Mouse (Mus musculus) stomach, embryonic 16.5 days (tissue): ENCODE measurements around the gene Hesx1. TPM values are rescaled to one million over a fixed set of nuclear protein-coding genes. Genes with fewer than 3 reads are reported as not detected.

Experiments
- ATAC-seq: fragments of 200-750 bp; cut with Nextera tagmentation; 2 replicates; pipeline ENCODE4 v1.8.0; 2017; ENCODE audit warnings: moderate number of reproducible peaks, moderate TSS enrichment; ENCODE audit not compliant: insufficient read depth, low FRiP score
- H3K27ac ChIP-seq: fragments of 300-500 bp; sonication (generic); 2 replicates; pipeline ENCODE4 v1.5.1; 2014; ENCODE audit warnings: low read length
- H3K27me3 ChIP-seq: fragments of 300-500 bp; sonication (generic); 2 replicates; pipeline ENCODE4 v1.6.1; 2014; ENCODE audit warnings: low read length, control low read depth, mixed read lengths; ENCODE audit not compliant: control insufficient read depth, insufficient read depth
- H3K36me3 ChIP-seq: fragments of 300-500 bp; sonication (generic); 2 replicates; pipeline ENCODE4 v1.6.1; 2014; ENCODE audit warnings: low read length; ENCODE audit not compliant: control insufficient read depth, insufficient read depth
- H3K4me1 ChIP-seq: fragments of 300-500 bp; sonication (generic); 2 replicates; pipeline ENCODE4 v1.6.1; 2014; ENCODE audit warnings: low read length, control low read depth, mixed read lengths; ENCODE audit not compliant: control insufficient read depth, insufficient read depth
- H3K4me2 ChIP-seq: fragments of 300-500 bp; sonication (generic); 2 replicates; pipeline ENCODE4 v1.6.1; 2014; ENCODE audit warnings: low read depth, low read length, mixed read lengths
- H3K4me3 ChIP-seq: fragments of 300-500 bp; sonication (generic); replicated peaks from 2 replicates; pipeline ENCODE4 v1.5.1; 2014; ENCODE audit warnings: mild to moderate bottlenecking, low read length
- H3K9ac ChIP-seq: fragments of 300-500 bp; sonication (generic); 2 replicates; pipeline ENCODE4 v1.6.1; 2014; ENCODE audit warnings: low read length
- H3K9me3 ChIP-seq: fragments of 300-500 bp; sonication (generic); replicated peaks from 2 replicates; pipeline ENCODE4 v1.6.1; 2016; ENCODE audit warnings: low read length, control low read depth; ENCODE audit not compliant: control insufficient read depth
- WGBS: fragments of 180-500 bp; shearing (Covaris S2); extraction: QIAGEN DNeasy Blood & Tissue Kit; methylation state at CpG from one replicate; pipeline ENCODE4 v1.1.7; 2014; 5-methylcytosine and 5-hydroxymethylcytosine counted together
- polyA plus RNA-seq: library from polyadenylated mRNA; unstranded; fragments of >200 nt; fragmentation: Nextera tagmentation; extraction: Ambion mirVana; gene quantifications from 2 replicates; pipeline ENCODE4 v1.2.1, GENCODE M21; 2015

The Hesx1 gene
- polyA plus RNA-seq, 1 experiment from 2014 or later = 0.62 TPM

- Histone ChIP-seq H3K27ac (no peak overlapping the region), H3K9me3 (no peaks in the 10 kb centered on the region), H3K27me3 (no peaks in the 10 kb centered on the region), H3K4me3 (no peak overlapping the region), H3K4me2 (no peak overlapping the region), H3K4me1 (no peaks in the 10 kb centered on the region), H3K9ac (no peak overlapping the region), H3K36me3 (no peaks in the 10 kb centered on the region)
- 0 out of 2 replicates have a peak, but pooled peaks have one; percentile 25 for ATAC-seq
- 23% methylated on average over 4 of the region's 4 CpGs for WGBS
Measured at GRCm38 (mm10) chr14:27031142-27031541, 36.9 kb downstream of the Hesx1 start.

GRCm38 (mm10) chr14:27037513-27037912, 43.3 kb downstream of the Hesx1 start:
- no peak overlapping the region for H3K4me2 ChIP-seq
- no peaks in the 10 kb centered on the region for H3K27me3 ChIP-seq
- no peaks in the 10 kb centered on the region for H3K9me3 ChIP-seq
- H3K36me3 ChIP-seq = no peaks in the 10 kb centered on the region
- WGBS = 70% methylated on average over 1 of the region's 1 CpGs
- H3K4me1 ChIP-seq = peaks cover 5% of the 10 kb centered on the region; the same call in 1 of the 2 replicates
- no peak overlapping the region for H3K9ac ChIP-seq
- no peak overlapping the region for H3K27ac ChIP-seq
- ATAC-seq = no peak
- H3K4me3 ChIP-seq = no peak overlapping the region

GRCm38 (mm10) chr14:27038783-27039182, 44.6 kb downstream of the Hesx1 start, which contains the start of gene Il17rd:
Gene Il17rd, plus strand, starts transcription at chr14:27038941.
- peak within 1 kb of the TSS; percentile 76 for H3K27ac ChIP-seq
- H3K4me1 ChIP-seq = peaks cover 17% of the 10 kb centered on the region
- ATAC-seq = peak; percentile 95
- 0% methylated on average over 28 of the region's 29 CpGs for WGBS
- H3K4me2 ChIP-seq = peak within 1 kb of the TSS; percentile 83
- H3K9me3 ChIP-seq = no peaks in the 10 kb centered on the region
- no peaks in the 10 kb centered on the region for H3K36me3 ChIP-seq
- peak within 1 kb of the TSS; percentile 86 for H3K9ac ChIP-seq
- no peaks in the 10 kb centered on the region for H3K27me3 ChIP-seq
- H3K4me3 ChIP-seq = peak within 1 kb of the TSS; percentile 94

- ATAC-seq = peak; percentile 27; the same call in 1 of the 2 replicates
- H3K9me3 ChIP-seq = no peaks in the 10 kb centered on the region
- peak overlapping the region; percentile 86 for H3K9ac ChIP-seq
- peaks cover 25% of the 10 kb centered on the region for H3K4me1 ChIP-seq
- peak overlapping the region; percentile 94 for H3K4me3 ChIP-seq
- H3K27me3 ChIP-seq = no peaks in the 10 kb centered on the region
- under 1% methylated on average over 57 of the region's 59 CpGs for WGBS
- H3K36me3 ChIP-seq = no peaks in the 10 kb centered on the region
- peak overlapping the region; percentile 76 for H3K27ac ChIP-seq
- peak overlapping the region; percentile 83 for H3K4me2 ChIP-seq
Measured at GRCm38 (mm10) chr14:27039281-27040248, 45.3 kb downstream of the Hesx1 start.

- Histone ChIP-seq H3K9ac (peak overlapping the region; percentile 86), H3K4me2 (peak overlapping the region; percentile 83), H3K27me3 (no peaks in the 10 kb centered on the region), H3K4me1 (peaks cover 32% of the 10 kb centered on the region), H3K9me3 (no peaks in the 10 kb centered on the region), H3K27ac (no peak overlapping the region), H3K36me3 (no peaks in the 10 kb centered on the region), H3K4me3 (peak overlapping the region; percentile 94)
- ATAC-seq = no peak
- WGBS = 33% methylated on average over 12 of the region's 12 CpGs
Measured at GRCm38 (mm10) chr14:27040451-27040850, 46.2 kb downstream of the Hesx1 start.

GRCm38 (mm10) chr14:27042280-27042983, 48.2 kb downstream of the Hesx1 start:
- Histone ChIP-seq H3K27ac (no peak overlapping the region), H3K4me3 (no peak overlapping the region), H3K36me3 (no peaks in the 10 kb centered on the region), H3K4me1 (peaks cover 38% of the 10 kb centered on the region), H3K9ac (no peak overlapping the region), H3K27me3 (no peaks in the 10 kb centered on the region), H3K4me2 (no peak overlapping the region), H3K9me3 (no peaks in the 10 kb centered on the region)
- WGBS = 51% methylated on average over 8 of the region's 8 CpGs
- no peak for ATAC-seq

- H3K4me1 ChIP-seq = peaks cover 38% of the 10 kb centered on the region
- 53% methylated on average over 5 of the region's 5 CpGs for WGBS
- no peak overlapping the region for H3K4me3 ChIP-seq
- ATAC-seq = no peak
- peak overlapping the region; percentile 6; the same call in 1 of the 2 replicates for H3K9ac ChIP-seq
- H3K4me2 ChIP-seq = no peak overlapping the region
- H3K36me3 ChIP-seq = no peaks in the 10 kb centered on the region
- no peaks in the 10 kb centered on the region for H3K9me3 ChIP-seq
- peak overlapping the region; percentile 48; the same call in 1 of the 2 replicates for H3K27ac ChIP-seq
- no peaks in the 10 kb centered on the region for H3K27me3 ChIP-seq
Measured at GRCm38 (mm10) chr14:27043416-27043815, 49.2 kb downstream of the Hesx1 start.

- peak overlapping the region; percentile 48 for H3K27ac ChIP-seq
- H3K4me1 ChIP-seq = peaks cover 38% of the 10 kb centered on the region
- no peaks in the 10 kb centered on the region for H3K27me3 ChIP-seq
- H3K4me3 ChIP-seq = no peak overlapping the region
- H3K4me2 ChIP-seq = peak overlapping the region; percentile 22
- 0 out of 2 replicates have a peak overlapping the region, but pooled peaks have one; percentile 12 for H3K9ac ChIP-seq
- H3K9me3 ChIP-seq = no peaks in the 10 kb centered on the region
- ATAC-seq = peak; percentile 82
- no peaks in the 10 kb centered on the region for H3K36me3 ChIP-seq
- WGBS = 4% methylated on average over 11 of the region's 11 CpGs
Measured at GRCm38 (mm10) chr14:27044221-27044966, 50.2 kb downstream of the Hesx1 start.
